Mouse (Mus musculus) MEL-GATA-1-ER (cell line): ENCODE measurements around the gene Efna5.
A peak's percentile ranks its signal among the peaks of the same experiment; 100 is the strongest.

ENCODE experiments used
- DNase-seq: peaks from one replicate; pipeline ENCODE4 v3.0.0-alpha.2; 2012; ENCODE audit warnings: low read depth; ENCODE audit errors: extremely low read depth

Gene Efna5

DNA sequence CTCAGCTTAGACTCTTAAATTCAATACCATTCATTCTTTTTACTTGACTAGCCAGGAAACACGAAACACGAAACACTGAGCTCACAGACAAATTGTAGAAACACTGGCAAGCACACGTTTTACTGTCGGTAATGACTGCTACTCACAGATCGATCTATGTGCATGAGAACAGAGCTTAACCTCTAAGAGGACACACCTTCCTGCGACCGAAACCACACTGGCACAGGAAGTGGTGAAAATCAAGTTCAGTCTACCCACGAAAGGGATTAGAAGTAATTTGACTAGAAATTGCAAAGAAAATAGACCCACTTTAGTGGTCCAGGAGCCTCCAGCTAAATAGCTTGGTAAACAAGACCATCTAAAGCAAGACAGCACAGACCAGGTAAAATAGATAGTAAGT lies 23.8 kb downstream of the Efna5 start:
- no peak for DNase-seq

DNA sequence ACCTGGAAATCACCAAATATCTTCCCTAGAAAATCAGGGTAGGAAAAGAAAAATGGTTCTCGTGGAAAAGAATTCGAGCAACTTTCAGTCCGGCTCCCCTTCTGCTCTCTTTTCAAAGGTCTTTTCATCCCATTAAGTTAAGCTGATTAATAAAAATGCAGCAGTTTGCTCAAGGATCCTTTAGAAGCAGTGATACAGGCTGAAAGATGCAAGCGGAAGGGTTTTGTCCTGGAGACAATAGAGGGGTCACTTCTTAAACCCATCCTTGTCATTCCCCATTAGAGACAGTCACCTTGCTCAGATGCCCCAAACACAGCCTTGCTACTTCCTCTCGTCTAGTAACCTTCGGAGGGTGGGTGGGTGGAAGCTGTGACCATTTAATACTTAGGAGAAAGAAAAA lies 27.4 kb downstream of the Efna5 start:
- DNase-seq, result no peak

DNA sequence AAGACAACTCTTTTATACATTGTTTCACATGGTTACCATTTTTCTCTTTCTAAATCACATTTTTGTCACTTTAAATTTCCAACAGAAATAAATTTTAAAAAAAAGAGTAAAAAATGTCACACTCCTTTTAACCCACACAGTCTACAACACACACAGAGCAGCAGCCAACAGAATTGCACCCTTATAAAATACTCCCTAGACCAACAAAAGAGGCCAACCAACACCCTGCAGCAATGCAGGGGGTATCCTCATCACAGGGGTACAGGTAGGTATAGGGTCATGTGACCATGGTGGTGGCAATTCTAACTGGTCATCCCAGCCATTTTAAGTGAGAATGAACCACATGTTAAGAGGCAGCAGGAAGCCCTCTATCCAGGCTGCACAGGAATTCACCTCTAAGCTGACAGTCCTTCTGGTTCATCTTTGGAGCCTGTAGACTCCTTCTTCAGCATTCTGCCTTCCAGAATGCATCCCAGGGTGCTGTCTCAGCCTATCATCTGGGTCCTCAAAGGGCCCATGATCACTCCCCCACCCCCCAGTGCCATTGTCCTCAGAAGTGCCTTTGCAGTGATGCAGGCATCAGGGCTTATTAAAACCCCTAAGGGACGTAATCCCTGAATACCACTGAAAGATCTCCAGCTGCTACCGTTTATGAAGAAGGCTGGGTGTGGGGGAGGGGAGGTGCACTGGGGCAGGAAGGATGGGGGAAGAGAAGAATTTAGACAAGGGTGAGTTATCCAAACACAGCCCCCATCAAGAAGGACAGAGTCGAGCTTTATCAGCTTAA lies 28.1 kb downstream of the Efna5 start:
- no peak for DNase-seq

DNA sequence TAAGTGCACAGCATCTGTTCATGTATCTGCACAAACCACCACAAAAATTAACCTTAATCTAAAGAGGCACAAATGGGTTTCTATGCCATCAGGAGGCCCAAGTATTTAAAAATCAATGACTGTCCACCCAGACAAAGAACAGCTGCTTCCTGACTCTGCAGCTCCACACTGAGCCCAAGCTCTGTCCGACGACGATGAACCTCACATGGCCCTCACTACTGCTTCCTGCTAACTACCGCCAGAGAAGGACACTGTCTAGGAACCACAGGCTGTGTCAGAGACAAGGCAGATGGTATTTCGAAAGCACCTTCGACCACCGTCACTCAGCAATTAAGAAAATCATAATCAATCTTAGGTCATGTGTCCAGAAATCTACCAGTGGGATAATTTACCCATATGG lies 29.8 kb downstream of the Efna5 start:
- no peak for DNase-seq

DNA sequence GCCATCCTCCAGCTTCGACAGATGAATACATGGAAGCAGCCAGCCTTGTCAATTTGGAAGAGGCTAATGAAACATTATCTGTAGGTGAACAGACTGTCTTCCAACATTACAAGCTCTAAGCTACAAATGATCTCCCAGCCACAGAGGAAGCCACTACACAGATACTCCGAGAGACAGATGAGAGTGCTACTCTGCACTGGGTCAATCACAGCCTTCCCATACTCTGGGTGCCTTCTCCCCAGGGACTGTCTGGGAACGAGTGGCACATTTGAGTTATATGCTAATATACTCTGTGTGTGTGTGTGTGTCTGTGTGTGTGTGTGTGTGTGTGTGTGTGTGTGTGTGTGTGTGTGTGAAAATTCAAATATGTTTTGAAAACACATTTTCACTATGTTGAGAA lies 30.5 kb downstream of the Efna5 start:
- no peak for DNase-seq

DNA sequence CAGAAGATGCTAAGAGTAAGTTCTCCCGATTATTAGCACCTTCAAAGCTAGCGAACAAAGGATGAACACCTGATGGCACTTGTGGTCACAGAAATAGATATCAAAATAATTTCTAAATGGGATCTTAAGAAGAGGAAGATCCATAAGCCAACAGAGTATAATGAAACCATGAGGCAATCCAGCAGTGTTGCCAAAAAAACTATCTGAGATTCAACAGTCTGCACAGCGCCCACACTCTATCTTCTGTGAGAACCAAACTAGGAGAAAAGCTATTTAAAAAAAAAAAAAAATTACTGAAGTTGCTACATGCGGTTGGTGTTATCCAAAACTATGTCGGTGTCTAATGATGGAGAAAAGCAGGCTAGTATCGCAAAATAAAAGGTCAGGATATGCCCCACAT lies 31.4 kb downstream of the Efna5 start:
- no peak for DNase-seq

DNA sequence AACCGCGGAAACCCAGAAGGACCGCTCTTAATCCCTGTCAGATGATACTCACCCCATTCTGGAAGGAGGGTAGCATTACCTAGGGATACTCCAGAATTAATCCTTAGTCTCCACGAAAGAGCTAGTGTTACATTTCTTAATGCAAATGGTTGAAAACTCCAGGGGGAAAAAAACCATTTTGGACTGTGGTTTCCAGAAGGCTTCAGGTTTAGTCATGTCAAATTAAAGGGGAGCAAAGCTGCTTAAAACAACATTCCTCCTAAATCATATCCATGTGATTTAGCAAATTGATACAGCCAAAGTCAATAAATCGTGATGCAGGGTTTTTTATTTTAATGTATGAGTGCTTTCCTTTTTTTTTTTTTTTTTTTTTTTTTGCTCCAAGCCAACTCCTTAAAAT lies 35.5 kb downstream of the Efna5 start:
- DNase-seq, result no peak

DNA sequence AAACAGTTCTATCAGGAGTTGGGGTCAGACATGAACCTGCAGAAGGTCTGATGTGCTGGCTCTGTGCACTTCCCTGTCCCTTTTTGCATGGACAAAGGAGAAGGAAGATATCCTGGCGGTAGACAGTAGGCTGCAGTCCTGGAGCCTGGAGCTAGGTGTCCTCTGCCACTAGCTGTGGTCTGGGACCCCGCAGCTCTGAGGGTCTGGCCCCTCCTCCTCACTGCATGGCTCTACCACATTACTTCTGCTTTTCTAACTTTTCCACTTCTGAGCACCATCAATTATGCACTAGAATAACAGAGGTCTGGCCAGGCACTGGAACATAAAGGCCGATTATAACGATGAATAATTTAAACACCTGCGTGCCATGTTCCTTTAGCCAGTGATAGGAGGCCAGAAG lies 36.8 kb downstream of the Efna5 start:
- peak; percentile 2 for DNase-seq

DNA sequence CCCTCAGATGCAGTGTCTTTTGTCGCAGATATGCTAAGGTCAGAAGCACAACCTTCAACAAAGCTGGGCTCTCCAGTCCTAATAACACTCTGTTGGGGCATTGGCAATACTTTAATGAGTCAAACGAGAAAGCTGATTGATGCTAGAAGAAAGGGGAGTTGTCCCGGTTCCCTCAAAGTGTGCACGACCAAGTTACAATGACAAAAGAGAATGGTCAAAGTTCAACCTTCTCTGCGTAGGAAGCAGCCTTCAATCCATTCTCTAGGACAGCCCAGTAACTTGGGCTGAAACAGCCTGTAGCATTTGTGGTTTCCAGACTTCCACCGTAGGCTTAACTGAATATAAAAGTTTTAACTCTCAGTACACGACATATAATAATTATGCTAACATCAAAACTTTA lies 43.8 kb downstream of the Efna5 start:
- no peak for DNase-seq

DNA sequence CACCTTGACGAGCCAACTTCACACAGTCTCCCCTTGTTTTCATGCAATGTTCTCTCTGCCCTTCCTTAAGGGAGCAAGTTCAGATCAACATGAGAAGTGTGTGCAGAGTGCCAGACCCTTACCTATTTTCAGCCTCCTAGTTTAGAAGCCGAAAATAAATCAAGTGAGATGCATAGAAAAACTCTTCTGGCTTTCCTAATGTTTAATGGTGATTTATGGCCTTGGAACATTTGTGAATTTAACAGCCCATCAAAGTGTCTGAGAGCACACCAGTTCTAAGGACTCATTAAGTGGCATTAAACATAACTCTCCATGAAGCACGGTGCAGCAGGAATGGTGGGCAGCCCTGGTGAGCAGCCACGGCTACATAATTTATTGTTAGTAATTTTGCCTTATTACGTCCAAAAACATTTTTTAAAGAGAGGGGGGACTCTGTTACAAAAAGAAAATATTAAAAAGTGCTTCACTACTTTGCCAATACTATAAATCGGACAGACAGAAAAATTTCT lies 44.5 kb downstream of the Efna5 start:
- no peak for DNase-seq

DNA sequence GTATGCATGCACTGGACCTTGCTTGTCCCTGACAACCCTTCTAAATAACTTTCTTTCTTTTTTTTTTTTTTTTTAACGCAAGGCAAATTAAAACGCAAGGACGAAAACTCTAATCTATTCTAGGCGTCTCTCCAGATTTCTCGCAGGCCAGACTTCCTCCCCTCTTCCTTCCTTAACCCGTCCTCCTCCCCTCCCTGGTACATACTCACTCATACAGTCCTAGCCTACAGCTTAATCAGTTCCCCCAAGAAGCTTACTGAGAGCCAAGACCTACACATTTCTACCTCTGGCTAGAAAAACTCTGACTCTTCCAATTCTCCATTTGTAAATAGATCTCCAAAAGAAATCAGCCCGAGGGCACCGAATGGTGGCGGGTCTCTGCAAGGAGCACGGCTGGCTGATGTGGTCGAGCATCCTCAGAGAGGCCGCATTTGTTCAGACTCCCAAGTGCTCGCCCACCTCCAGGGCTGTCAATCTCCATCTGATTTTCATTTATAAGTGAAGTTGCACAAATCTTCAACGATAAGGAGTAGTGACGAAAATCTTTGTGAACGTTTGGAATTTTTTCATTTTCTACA lies 48.5 kb downstream of the Efna5 start:
- DNase-seq, result no peak

DNA sequence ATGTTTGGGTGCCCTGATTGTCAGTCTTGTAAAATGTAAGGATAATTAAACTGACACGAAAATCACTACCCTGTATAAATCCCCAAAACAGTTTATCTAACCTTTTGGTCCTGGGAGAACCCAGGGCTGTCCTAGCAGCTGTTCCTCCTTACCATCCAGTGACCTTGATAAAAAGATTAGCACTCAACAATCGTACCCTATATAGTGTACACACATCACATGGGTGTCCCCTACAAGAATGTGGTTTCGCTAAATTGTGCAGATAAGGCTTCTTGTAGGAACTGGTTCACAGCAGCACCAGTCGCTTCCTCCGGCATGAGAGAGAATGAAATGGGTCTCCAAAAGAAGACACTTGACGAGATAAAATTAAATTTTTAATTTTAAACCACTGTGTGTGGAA lies 53.6 kb downstream of the Efna5 start:
- DNase-seq, result no peak

DNA sequence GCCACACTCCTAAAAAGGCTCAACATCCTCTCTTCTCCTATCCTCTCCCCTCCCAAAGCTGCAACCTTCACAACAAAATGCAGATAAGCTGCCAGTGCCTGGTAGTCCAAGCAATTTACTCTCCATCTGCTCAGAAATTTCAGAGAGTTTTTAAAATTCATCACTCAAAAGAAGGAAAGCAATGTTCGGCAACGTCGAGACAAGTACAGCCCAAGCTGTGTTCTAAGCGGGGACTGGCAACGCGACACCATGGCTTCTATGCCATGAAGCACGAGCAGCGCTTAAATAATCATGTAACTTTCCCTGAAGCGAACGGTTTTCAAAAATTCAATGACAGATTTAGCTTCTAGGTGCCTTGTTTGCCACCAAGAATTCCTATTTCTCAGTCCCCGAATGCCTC lies 59.9 kb downstream of the Efna5 start:
- no peak for DNase-seq

DNA sequence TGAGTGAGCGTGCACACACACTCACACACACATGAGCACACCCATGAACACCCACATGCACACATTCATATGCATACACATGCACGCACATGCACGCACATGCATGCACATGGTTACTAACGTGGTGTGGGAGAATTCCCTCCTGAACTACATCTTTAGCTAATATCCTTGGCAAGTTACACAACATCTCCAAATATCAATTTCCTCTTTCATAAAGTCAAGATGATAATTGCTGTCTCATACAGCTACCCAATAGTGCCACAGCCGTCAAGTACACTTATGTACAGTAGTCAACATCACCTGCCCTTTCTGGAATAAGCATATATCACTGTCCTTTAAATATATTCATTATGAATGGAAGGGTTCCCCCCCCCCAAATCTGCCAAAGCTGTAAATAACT lies 61.2 kb downstream of the Efna5 start:
- no peak for DNase-seq

DNA sequence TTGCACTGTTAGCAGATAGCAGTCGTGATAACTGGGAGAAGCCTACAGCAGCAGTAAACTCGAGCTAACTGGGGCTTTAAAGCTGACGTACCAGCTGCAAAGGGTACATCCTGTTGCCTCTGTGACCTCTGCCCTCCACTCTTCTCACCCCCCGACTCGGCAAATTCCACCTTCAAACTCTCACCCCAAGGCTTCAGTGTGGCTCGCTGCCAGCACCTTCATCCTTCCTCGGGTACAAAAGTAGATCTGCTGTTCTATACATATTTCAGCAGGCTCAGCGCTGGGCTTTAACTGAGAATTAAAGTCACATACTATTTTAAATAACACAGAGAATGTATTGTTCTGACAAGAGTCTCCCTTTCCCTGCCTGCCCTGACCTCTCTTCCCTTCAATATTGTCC lies 62.3 kb downstream of the Efna5 start:
- DNase-seq, result no peak

DNA sequence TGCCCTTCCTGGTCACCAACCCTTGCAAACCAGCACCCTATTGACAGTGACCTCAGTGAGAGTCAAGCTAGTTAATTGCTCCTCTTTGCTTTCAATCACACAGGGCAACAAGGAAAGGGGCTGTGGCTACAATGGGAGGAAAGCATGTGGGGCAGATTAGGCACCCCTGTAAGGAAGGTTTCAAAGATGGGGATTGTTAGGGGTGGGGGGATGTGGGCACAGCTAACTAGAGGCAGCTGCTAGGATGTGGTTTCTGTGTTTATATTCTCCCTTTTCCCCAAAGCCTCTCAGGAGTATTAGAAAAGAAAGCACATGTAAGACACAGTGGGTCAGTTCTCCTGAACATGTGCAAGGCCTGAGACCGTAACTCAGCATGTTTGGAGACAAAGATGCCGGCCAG lies 62.8 kb downstream of the Efna5 start:
- no peak for DNase-seq

DNA sequence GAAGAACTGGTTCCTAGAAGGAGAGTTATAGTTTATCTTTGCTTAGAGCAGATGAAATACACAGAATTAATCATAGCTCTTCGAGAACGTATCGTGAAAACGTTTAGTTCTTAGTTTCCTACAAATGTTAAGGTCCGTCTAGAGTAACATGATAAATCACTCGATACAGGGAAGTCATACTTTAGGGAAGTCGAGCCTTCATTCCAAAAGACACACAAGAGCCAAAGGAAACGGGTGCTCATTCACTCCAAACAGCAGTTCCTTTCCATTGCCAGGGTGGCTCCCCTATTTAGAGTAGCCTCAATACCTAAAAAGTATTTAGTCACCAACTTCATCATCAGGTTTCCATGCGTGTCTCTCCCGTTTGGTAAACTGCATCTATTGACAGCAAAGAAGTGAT lies 64.2 kb downstream of the Efna5 start:
- DNase-seq, result no peak

DNA sequence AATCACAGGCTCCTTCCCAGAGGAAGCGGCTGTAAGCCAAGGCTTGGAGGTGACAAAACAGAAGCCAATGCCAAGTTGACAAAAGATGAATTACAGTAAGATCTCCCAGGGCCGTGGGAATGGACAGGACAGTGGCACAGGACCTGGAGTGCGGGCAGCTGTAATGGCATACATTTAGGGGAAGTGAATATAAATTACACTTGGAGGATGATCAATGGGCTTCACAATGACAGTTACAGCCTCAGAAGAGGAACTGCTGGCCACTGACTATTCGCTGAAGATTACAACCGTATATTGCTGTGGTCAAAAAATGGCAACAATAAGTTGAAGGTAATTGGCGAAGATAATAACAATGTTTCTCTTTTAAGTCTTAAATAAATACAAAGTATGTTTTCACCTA lies 67.7 kb downstream of the Efna5 start:
- DNase-seq, result no peak

DNA sequence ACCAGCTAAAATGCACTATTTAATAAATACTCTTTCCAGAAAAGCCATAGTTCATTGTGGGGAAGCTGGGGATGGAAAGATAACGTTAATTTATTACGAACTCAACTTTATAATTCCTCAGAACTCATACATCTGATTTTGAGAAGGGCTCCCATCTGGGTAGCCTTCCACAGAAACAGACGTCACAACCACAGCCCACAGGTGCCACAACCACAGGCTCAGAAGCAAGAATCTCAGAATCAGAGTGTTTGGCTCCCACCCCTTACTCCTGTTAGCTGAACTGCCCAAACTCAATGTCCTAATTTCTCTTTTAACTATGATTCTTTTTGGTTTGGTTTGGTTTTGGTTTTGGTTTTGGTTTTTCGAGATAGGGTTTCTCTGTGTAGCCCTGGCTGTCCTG lies 73.2 kb downstream of the Efna5 start:
- DNase-seq, result no peak

DNA sequence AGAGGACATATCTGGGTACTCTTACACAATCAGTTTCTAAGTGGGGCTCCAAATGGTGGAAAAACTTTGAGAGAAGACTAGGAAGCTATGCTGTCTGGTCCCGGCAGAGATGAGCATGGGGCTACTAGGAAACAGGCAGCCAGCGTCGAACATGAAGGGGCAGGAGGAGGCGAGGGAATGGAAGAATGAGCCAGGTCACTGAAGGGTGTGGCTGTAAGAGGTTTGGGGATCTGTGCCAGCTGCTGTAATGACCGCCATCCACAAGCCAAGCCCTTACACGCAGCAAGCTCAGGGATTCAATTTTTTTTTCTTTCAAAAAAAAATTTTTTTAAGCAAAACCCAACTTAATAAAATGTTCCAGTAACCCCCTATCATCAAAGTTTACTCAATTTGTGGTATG lies 74.5 kb downstream of the Efna5 start:
- DNase-seq, result no peak

DNA sequence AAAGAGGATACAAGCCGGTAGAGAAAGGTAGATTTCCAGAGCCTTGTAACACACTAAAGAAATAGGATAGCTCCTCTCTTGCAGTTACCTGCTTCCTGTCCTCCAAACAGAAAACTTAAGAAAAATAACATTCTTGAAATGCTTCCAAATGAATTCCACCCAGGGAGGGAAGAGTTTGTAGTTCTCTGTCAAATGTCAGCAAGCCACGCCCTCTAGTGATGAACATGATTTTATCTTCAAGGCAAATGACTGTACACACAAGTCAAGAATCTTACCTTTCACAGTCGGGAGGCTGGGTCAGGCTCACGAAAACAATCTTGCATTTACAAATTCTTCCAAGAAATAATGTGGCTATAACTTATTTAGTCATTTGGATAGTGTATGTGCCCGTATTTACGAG lies 78.4 kb downstream of the Efna5 start:
- no peak for DNase-seq

DNA sequence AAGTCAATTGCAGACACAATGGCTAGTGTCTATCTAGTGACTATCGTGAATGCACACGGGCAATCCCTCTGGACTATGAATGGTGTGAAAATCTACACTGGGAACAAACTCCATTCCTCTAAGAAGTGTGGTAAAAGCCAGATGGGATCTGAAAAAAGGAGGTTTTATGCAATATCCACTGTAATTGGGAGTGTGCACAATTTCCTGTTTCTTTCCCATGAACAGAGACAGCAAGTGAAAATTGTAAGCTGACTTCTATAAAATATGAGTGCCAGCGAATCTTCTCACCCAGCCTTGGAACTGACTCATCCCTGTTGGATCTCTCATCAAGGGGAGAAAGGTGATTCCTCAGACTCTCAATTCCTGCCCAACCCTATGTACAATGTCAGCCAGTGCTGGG lies 83.8 kb downstream of the Efna5 start:
- DNase-seq, result no peak
